Comparison of ENCODE assay signal across 14 mouse cellular contexts in genomic region chr19:43611561-43611960, GRCm38 (mm10). TPM values are rescaled to one million over a fixed set of nuclear protein-coding genes. Genes with fewer than 3 reads are reported as not detected.
DNase-seq lines count a peak whose midpoint lies in the region; ATAC-seq and TF ChIP-seq lines count a peak whose summit lies in the region.
"Had no signal": no experiment of that assay in that cellular context is flagged by ENCODE, and none has a peak within 500 bp of the region (broad histone marks: within the 10 kb centered on the region; RNA-seq: fewer than 3 reads in every experiment).

No protein-coding gene starts in this region.

- H3K27ac ChIP-seq in liver, embryonic 11.5 days (ENCODE audit: low read depth, low read length): no peak overlapping the region
- H3K27ac ChIP-seq in liver, postnatal 0 days (ENCODE audit: low read depth): no peak overlapping the region
- no peak overlapping the region for H3K27ac ChIP-seq in embryonic facial prominence, embryonic 11.5 days (replicated peaks; ENCODE audit: low read depth, low read length)
- no peak overlapping the region for H3K27ac ChIP-seq in forebrain, embryonic 15.5 days (replicated peaks)
- no peak overlapping the region for H3K27ac ChIP-seq in neural tube, embryonic 12.5 days
- H3K27ac ChIP-seq: left cerebral cortex, adult 2 months had no signal

- ATAC-seq in liver, embryonic 11.5 days (replicated peaks; ENCODE audit: low FRiP score): no peak
- ATAC-seq in liver, postnatal 0 days: no peak
- no peak for ATAC-seq in embryonic facial prominence, embryonic 11.5 days (replicated peaks; ENCODE audit: insufficient number of reproducible peaks, low FRiP score, low TSS enrichment, low read depth)
- ATAC-seq in forebrain, embryonic 15.5 days (replicated peaks): no peak
- no peak for ATAC-seq in neural tube, embryonic 12.5 days (ENCODE audit: low FRiP score, low read depth)
- ATAC-seq: inflammation-experienced regulatory T-cells, adult 6 months had no signal

- no peaks in the 10 kb centered on the region for H3K9me3 ChIP-seq in liver, embryonic 11.5 days (ENCODE audit: control insufficient read depth, low read length)
- H3K9me3 ChIP-seq in liver, postnatal 0 days (ENCODE audit: low read length): no peaks in the 10 kb centered on the region
- H3K9me3 ChIP-seq in embryonic facial prominence, embryonic 11.5 days (replicated peaks; ENCODE audit: control insufficient read depth, low read length): no peaks in the 10 kb centered on the region
- H3K9me3 ChIP-seq in forebrain, embryonic 15.5 days: no peaks in the 10 kb centered on the region
- H3K9me3 ChIP-seq in neural tube, embryonic 12.5 days: no peaks in the 10 kb centered on the region

- H3K36me3 ChIP-seq in liver, embryonic 11.5 days (ENCODE audit: control insufficient read depth, insufficient read depth, low read length): no peaks in the 10 kb centered on the region
- no peaks in the 10 kb centered on the region for H3K36me3 ChIP-seq in liver, postnatal 0 days (replicated peaks; ENCODE audit: insufficient read depth, low read length)
- H3K36me3 ChIP-seq in embryonic facial prominence, embryonic 11.5 days (replicated peaks; ENCODE audit: control insufficient read depth, insufficient read depth, low read depth, low read length): no peaks in the 10 kb centered on the region
- no peaks in the 10 kb centered on the region for H3K36me3 ChIP-seq in forebrain, embryonic 15.5 days
- no peaks in the 10 kb centered on the region for H3K36me3 ChIP-seq in neural tube, embryonic 12.5 days

- H3K4me1 ChIP-seq in liver, embryonic 11.5 days (replicated peaks; ENCODE audit: control insufficient read depth, insufficient read depth, low read length): peaks cover 4% of the 10 kb centered on the region; the same call in 1 of the 2 replicates
- no peaks in the 10 kb centered on the region; the same call in 1 of the 2 replicates for H3K4me1 ChIP-seq in liver, postnatal 0 days (ENCODE audit: insufficient read depth)
- H3K4me1 ChIP-seq in embryonic facial prominence, embryonic 11.5 days (ENCODE audit: control insufficient read depth, insufficient read depth, low read length): peaks cover 2% of the 10 kb centered on the region; the same call in 1 of the 2 replicates
- peaks cover 42% of the 10 kb centered on the region for H3K4me1 ChIP-seq in forebrain, embryonic 15.5 days
- H3K4me1 ChIP-seq in neural tube, embryonic 12.5 days: peaks cover 33% of the 10 kb centered on the region

- peak; percentile 33 for DNase-seq in liver, embryonic 11.5 days (ENCODE audit: low spot score)
- DNase-seq in liver, postnatal 0 days: no peak
- peak; percentile 26 for DNase-seq in embryonic facial prominence, embryonic 11.5 days (ENCODE audit: low spot score)
- DNase-seq in right cerebral cortex, postnatal 36 days (ENCODE audit: low spot score in 2 of 2): no peak
- DNase-seq in lung, adult 18-20 months: no peak
- DNase-seq: cerebellum, adult 9-11 months; gastrocnemius, postnatal 14 days; kidney, postnatal 36 days; thymus, postnatal 25 days had no signal

- H3K4me2 ChIP-seq in liver, embryonic 11.5 days: no peak overlapping the region
- H3K4me2 ChIP-seq in liver, postnatal 0 days (ENCODE audit: low read depth, low read length): no peak overlapping the region
- H3K4me2 ChIP-seq in embryonic facial prominence, embryonic 11.5 days (ENCODE audit: low read depth, low read length): no peak overlapping the region
- H3K4me2 ChIP-seq in forebrain, embryonic 15.5 days (replicated peaks): peak overlapping the region; percentile 43
- H3K4me2 ChIP-seq in neural tube, embryonic 12.5 days (replicated peaks): peak overlapping the region; percentile 43; the same call in 1 of the 2 replicates

- 15% methylated on average over 12 of the region's 12 CpGs for WGBS in liver, embryonic 11.5 days
- WGBS in liver, postnatal 0 days (ENCODE audit: insufficient replicate concordance): 25% methylated on average over 12 of the region's 12 CpGs
- 2% methylated on average over 12 of the region's 12 CpGs for WGBS in embryonic facial prominence, embryonic 11.5 days
- WGBS in forebrain, embryonic 15.5 days: 14% methylated on average over 12 of the region's 12 CpGs
- 3% methylated on average over 12 of the region's 12 CpGs for WGBS in neural tube, embryonic 12.5 days

- peaks cover 97% of the 10 kb centered on the region for H3K27me3 ChIP-seq in liver, embryonic 11.5 days (replicated peaks; ENCODE audit: control insufficient read depth, insufficient read depth, low read length)
- peaks cover 98% of the 10 kb centered on the region for H3K27me3 ChIP-seq in liver, postnatal 0 days (ENCODE audit: insufficient read depth, low read length)
- peaks cover 73% of the 10 kb centered on the region for H3K27me3 ChIP-seq in embryonic facial prominence, embryonic 11.5 days (ENCODE audit: control insufficient read depth, insufficient read depth, low read length)
- H3K27me3 ChIP-seq in forebrain, embryonic 15.5 days: peaks cover 65% of the 10 kb centered on the region
- peaks cover 92% of the 10 kb centered on the region for H3K27me3 ChIP-seq in neural tube, embryonic 12.5 days (replicated peaks)

- no peak overlapping the region for H3K9ac ChIP-seq in liver, embryonic 11.5 days (ENCODE audit: low read depth, low read length)
- no peak overlapping the region for H3K9ac ChIP-seq in liver, postnatal 0 days (replicated peaks)
- no peak overlapping the region for H3K9ac ChIP-seq in embryonic facial prominence, embryonic 11.5 days (replicated peaks; ENCODE audit: low read length)
- no peak overlapping the region for H3K9ac ChIP-seq in forebrain, embryonic 15.5 days (replicated peaks)
- no peak overlapping the region for H3K9ac ChIP-seq in neural tube, embryonic 12.5 days

- no peak overlapping the region for H3K4me3 ChIP-seq in liver, embryonic 11.5 days (ENCODE audit: low read depth, low read length)
- no peak overlapping the region for H3K4me3 ChIP-seq in liver, postnatal 0 days (ENCODE audit: low read depth, low read length)
- no peak overlapping the region for H3K4me3 ChIP-seq in embryonic facial prominence, embryonic 11.5 days (ENCODE audit: low read depth, low read length)
- 0 out of 2 replicates have a peak overlapping the region, but pooled peaks have one; percentile 47 for H3K4me3 ChIP-seq in forebrain, embryonic 15.5 days
- H3K4me3 ChIP-seq in neural tube, embryonic 12.5 days: no peak overlapping the region
- H3K4me3 ChIP-seq: left cerebral cortex, adult 2 months had no signal

- no peak for TF ChIP-seq CTCF in liver, postnatal 0 days (IDR thresholded peaks at IDR 0.05; ENCODE audit: low read depth)

- no peak for TF ChIP-seq EP300 in liver, postnatal 0 days (IDR thresholded peaks at IDR 0.05; ENCODE audit: low read depth)

RNA-seq across cellular contexts. Expression of gene Nkx2-3, which starts 0.6 kb away (rescaled TPM):
- 1.2 and 2.3 TPM in 2 replicates for polyA plus RNA-seq in liver, embryonic 11.5 days (2014; fragmentation: Nextera tagmentation; extraction: Ambion mirVana)
- 0.05 and 0.13 TPM in 2 replicates for polyA plus RNA-seq in liver, postnatal 0 days (2015; fragmentation: Nextera tagmentation; extraction: Ambion mirVana)
- 2.0 and 2.7 TPM in 2 replicates for polyA plus RNA-seq in embryonic facial prominence, embryonic 11.5 days (2014; fragmentation: Nextera tagmentation; extraction: Ambion mirVana)
- polyA plus RNA-seq in forebrain, embryonic 15.5 days (2015; fragmentation: Nextera tagmentation; extraction: Ambion mirVana): 3.6 and 4.5 TPM in 2 replicates
- not detected in 2 replicates for polyA plus RNA-seq in neural tube, embryonic 12.5 days (2016; fragmentation: Nextera tagmentation; extraction: Ambion mirVana)
- polyA plus RNA-seq: heart, embryonic 14.5 days; inflammation-experienced regulatory T-cells, adult 6 months had no signal

Comparison
In these comparisons a context has a peak if more than half of its experiments do, and no peak if none do; other contexts are left out.
1. DNase-seq: peak in liver, embryonic 11.5 days (single experiment) and embryonic facial prominence, embryonic 11.5 days (single experiment); none in liver, postnatal 0 days (single experiment), right cerebral cortex, postnatal 36 days (0 of 2) and lung, adult 18-20 months (0 of 2).
2. H3K4me2 ChIP-seq: peak in forebrain, embryonic 15.5 days (single experiment) and neural tube, embryonic 12.5 days (single experiment); none in liver, embryonic 11.5 days (single experiment), liver, postnatal 0 days (single experiment) and embryonic facial prominence, embryonic 11.5 days (single experiment).